Mouse (Mus musculus): ENCODE data around the gene Man1b1. TPM values are rescaled to one million over a fixed set of nuclear protein-coding genes. Genes with fewer than 3 reads are reported as not detected.

Man1b1 gene
- polyA plus RNA-seq, 1 experiment from 2014 or later, result 73.5 TPM

GRCm38 (mm10) chr2:25355419-25356066 is 23.4 kb downstream of the Man1b1 start:
- 39% methylated on average over 18 of the region's 18 CpGs for WGBS
- Histone ChIP-seq H3K4me3 (peak overlapping the region; percentile 52), H3K4me1 (peaks cover 20% of the 10 kb centered on the region), H3K9ac (peak overlapping the region; percentile 66), H3K27me3 (no peaks in the 10 kb centered on the region), H3K27ac (no peak overlapping the region), H3K9me3 (replicated peaks) (no peaks in the 10 kb centered on the region), H3K36me3 (peaks cover 31% of the 10 kb centered on the region), H3K4me2 (replicated peaks) (peak overlapping the region; percentile 80)
- no peak for ATAC-seq (ENCODE audit: low FRiP score)

GRCm38 (mm10) chr2:25356208-25357079 is 24.3 kb downstream of the Man1b1 start, which contains the start of gene Dpp7:
TSS of gene Dpp7 (minus strand) at chr2:25356359.
- Histone ChIP-seq H3K4me2 (replicated peaks) (peak within 1 kb of the TSS; percentile 80), H3K9me3 (replicated peaks) (no peaks in the 10 kb centered on the region), H3K4me3 (peak within 1 kb of the TSS; percentile 52), H3K4me1 (peaks cover 20% of the 10 kb centered on the region), H3K9ac (peak within 1 kb of the TSS; percentile 66), H3K36me3 (peaks cover 22% of the 10 kb centered on the region), H3K27me3 (no peaks in the 10 kb centered on the region), H3K27ac (no peak within 1 kb of the TSS)
- WGBS, result 9% methylated on average over 13 of the region's 13 CpGs
- peak; percentile 74 for ATAC-seq (ENCODE audit: low FRiP score)

- Histone ChIP-seq H3K9me3 (replicated peaks) (no peaks in the 10 kb centered on the region), H3K4me3 (no peak overlapping the region), H3K4me2 (replicated peaks) (no peak overlapping the region), H3K9ac (no peak overlapping the region), H3K36me3 (no peaks in the 10 kb centered on the region), H3K27ac (no peak overlapping the region), H3K27me3 (peaks cover 21% of the 10 kb centered on the region), H3K4me1 (peaks cover 21% of the 10 kb centered on the region)
- no peak for ATAC-seq (ENCODE audit: low FRiP score)
- WGBS, result 81% methylated on average over 4 of the region's 4 CpGs
These were observed 27.7 kb downstream of the Man1b1 start for GRCm38 (mm10) chr2:25359848-25360247.

- H3K27ac ChIP-seq, result no peak overlapping the region
- no peak overlapping the region for H3K4me3 ChIP-seq
- no peak overlapping the region for H3K4me2 ChIP-seq (replicated peaks)
- peaks cover 9% of the 10 kb centered on the region for H3K4me1 ChIP-seq
- H3K36me3 ChIP-seq, result no peaks in the 10 kb centered on the region
- H3K27me3 ChIP-seq, result peaks cover 49% of the 10 kb centered on the region
- ATAC-seq (ENCODE audit: low FRiP score), result no peak
- WGBS, result 64% methylated on average over 13 of the region's 13 CpGs
- no peak overlapping the region for H3K9ac ChIP-seq
- no peaks in the 10 kb centered on the region for H3K9me3 ChIP-seq (replicated peaks)
These were observed 31.5 kb downstream of the Man1b1 start for GRCm38 (mm10) chr2:25363478-25364178.

DNA sequence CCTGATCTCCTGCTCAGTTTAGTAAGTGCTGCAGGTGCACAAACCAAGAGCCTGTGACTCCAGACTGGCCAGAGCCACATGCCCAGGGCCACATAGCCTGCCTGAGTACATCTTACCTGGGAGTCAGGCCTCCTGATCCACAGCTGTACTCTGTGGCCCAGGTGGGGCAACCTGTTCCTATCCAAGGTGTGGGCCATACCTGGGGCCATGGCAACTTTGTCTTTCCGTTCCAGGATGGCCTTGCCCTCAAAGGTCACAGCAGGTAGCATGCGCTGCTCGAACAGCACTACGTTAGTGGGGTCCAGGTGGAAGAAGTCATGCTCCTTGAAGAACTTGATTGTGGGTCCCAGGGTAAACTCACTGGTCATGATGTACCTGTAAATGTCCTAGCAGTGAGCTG is 32.2 kb downstream of the Man1b1 start:
- H3K36me3 ChIP-seq, result no peaks in the 10 kb centered on the region
- peaks cover 53% of the 10 kb centered on the region for H3K27me3 ChIP-seq
- H3K4me3 ChIP-seq, result no peak overlapping the region
- H3K9ac ChIP-seq, result 0 out of 2 replicates have a peak overlapping the region, but pooled peaks have one; percentile 68
- H3K4me1 ChIP-seq, result peaks cover 9% of the 10 kb centered on the region
- H3K4me2 ChIP-seq (replicated peaks), result no peak overlapping the region
- no peaks in the 10 kb centered on the region for H3K9me3 ChIP-seq (replicated peaks)
- no peak overlapping the region for H3K27ac ChIP-seq
- no peak; the same call in 1 of the 2 replicates for ATAC-seq (ENCODE audit: low FRiP score)
- WGBS, result 84% methylated on average over 4 of the region's 4 CpGs

DNA sequence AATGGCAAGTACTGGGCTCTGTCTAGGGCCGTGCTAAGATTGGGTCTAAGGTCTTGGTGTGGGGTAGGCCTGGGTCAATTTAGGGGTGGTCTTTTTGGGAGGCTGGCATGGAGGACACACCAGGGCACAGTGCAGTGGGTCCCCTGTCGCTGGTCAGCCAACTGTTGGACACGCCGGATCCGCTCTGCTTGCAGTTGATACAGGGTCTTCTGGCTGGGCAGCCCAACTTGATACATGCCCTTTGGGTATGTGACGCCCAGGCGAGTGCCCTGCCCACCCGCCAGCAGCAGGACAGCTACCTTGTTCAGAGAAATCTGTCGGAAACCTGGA is 32.6 kb downstream of the Man1b1 start:
- Histone ChIP-seq H3K27ac (no peak overlapping the region), H3K36me3 (no peaks in the 10 kb centered on the region), H3K27me3 (peaks cover 53% of the 10 kb centered on the region), H3K9ac (peak overlapping the region; percentile 68; the same call in 1 of the 2 replicates), H3K4me2 (replicated peaks) (peak overlapping the region; percentile 88), H3K9me3 (replicated peaks) (no peaks in the 10 kb centered on the region), H3K4me3 (peak overlapping the region; percentile 49), H3K4me1 (peaks cover 9% of the 10 kb centered on the region)
- WGBS, result 32% methylated on average over 9 of the region's 9 CpGs
- peak; percentile 29 for ATAC-seq (ENCODE audit: low FRiP score)

DNA sequence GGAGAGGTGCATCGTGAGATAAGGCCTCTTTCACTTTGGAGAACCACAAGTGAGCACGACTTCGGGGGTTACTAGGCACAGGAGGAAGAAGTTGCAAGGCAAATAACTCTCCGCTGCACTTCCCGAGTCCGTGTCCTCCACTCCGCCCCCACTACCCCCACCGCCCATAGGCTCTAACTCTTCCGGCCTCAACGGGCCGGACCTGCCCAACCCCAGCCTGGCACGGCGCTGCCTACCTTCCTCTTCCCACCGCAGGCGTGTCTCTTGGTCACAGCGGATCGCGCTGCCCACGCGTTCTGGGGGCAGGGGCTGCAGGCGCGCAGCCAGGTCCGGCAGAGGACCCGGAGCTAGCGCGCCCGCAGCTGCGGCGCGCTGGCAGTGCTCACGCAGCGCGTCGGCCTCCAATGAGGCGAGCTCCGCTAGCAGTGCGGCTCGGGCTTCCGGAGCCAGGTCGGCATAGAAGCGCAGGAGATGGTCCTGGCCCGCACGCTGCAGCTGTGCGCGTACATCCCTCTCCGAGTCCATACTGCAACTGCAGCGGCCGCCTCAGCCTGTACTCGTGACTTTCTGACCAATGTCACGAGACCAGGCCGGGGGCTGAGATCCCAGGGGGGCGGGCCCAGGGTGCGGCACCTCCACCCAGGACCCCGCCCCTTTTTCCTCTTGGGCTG is 33.1 kb downstream of the Man1b1 start, which contains the start of gene Uap1l1:
Gene Uap1l1, minus strand, starts transcription at position 592 of the 671 bp plus-strand sequence.
- Histone ChIP-seq H3K27ac (no peak within 1 kb of the TSS), H3K9ac (peak within 1 kb of the TSS; percentile 68), H3K27me3 (peaks cover 53% of the 10 kb centered on the region), H3K9me3 (replicated peaks) (no peaks in the 10 kb centered on the region), H3K4me1 (peaks cover 9% of the 10 kb centered on the region), H3K36me3 (no peaks in the 10 kb centered on the region), H3K4me3 (peak within 1 kb of the TSS; percentile 49), H3K4me2 (replicated peaks) (peak within 1 kb of the TSS; percentile 88)
- peak; percentile 74 for ATAC-seq (ENCODE audit: low FRiP score)
- WGBS, result 1% methylated on average over 52 of the region's 54 CpGs

DNA sequence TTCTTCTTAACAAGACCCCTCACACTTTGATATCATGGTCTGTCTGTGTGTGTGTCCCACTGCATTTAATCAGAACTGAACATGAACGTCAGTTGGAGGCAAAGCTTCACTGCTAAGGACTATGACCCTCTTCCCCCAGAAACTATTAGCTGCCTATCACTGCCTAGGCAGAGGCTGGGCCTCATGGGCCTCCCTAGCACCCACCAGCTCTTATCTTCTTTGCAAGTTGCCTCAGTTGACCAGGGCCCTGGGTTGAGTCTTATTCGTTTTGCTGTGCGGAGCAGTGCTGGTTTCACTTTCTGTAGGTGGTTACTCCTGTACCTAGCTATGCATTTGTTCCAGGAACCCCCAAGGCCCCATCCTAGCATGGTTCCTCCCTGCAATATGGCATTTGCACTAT is 37.9 kb downstream of the Man1b1 start:
- Histone ChIP-seq H3K27ac (no peak overlapping the region), H3K27me3 (peaks cover 41% of the 10 kb centered on the region), H3K4me2 (replicated peaks) (no peak overlapping the region), H3K9ac (no peak overlapping the region), H3K4me1 (peaks cover 34% of the 10 kb centered on the region), H3K4me3 (no peak overlapping the region), H3K9me3 (replicated peaks) (no peaks in the 10 kb centered on the region), H3K36me3 (no peaks in the 10 kb centered on the region)
- ATAC-seq (ENCODE audit: low FRiP score), result no peak
- 83% methylated on average over 3 of the region's 3 CpGs for WGBS

- ATAC-seq (ENCODE audit: low FRiP score), result peak; percentile 94
- H3K36me3 ChIP-seq, result 0 out of 2 replicates have a peak, but pooled peaks cover 5% of the 10 kb centered on the region
- no peaks in the 10 kb centered on the region for H3K9me3 ChIP-seq (replicated peaks)
- peak within 1 kb of the TSS; percentile 70 for H3K9ac ChIP-seq
- WGBS, result under 1% methylated on average over 65 of the region's 65 CpGs
- H3K27me3 ChIP-seq, result peaks cover 25% of the 10 kb centered on the region
- peak within 1 kb of the TSS; percentile 86 for H3K27ac ChIP-seq
- peaks cover 29% of the 10 kb centered on the region for H3K4me1 ChIP-seq
- peak within 1 kb of the TSS; percentile 92 for H3K4me2 ChIP-seq (replicated peaks)
- H3K4me3 ChIP-seq, result peak within 1 kb of the TSS; percentile 72
These were observed 39.9 kb downstream of the Man1b1 start, which contains the start of gene Sapcd2 for GRCm38 (mm10) chr2:25371764-25372643. TSS of gene Sapcd2 (plus strand) at chr2:25372321.

GRCm38 (mm10) chr2:25372644-25373391 is 40.7 kb downstream of the Man1b1 start:
- WGBS, result 2% methylated on average over 42 of the region's 42 CpGs
- peak overlapping the region; percentile 92 for H3K4me2 ChIP-seq (replicated peaks)
- peak overlapping the region; percentile 72 for H3K4me3 ChIP-seq
- H3K9me3 ChIP-seq (replicated peaks), result no peaks in the 10 kb centered on the region
- no peak; the same call in 1 of the 2 replicates for ATAC-seq (ENCODE audit: low FRiP score)
- H3K36me3 ChIP-seq, result 0 out of 2 replicates have a peak, but pooled peaks cover 5% of the 10 kb centered on the region
- H3K4me1 ChIP-seq, result peaks cover 29% of the 10 kb centered on the region
- no peak overlapping the region for H3K27ac ChIP-seq
- H3K9ac ChIP-seq, result peak overlapping the region; percentile 70
- peaks cover 21% of the 10 kb centered on the region for H3K27me3 ChIP-seq
